Mouse (Mus musculus) heart, adult 2 months (tissue): ENCODE results near the gene Snrpf.

Source experiments
- CTCF ChIP-seq: fragments of 200-600 bp; IDR thresholded peaks from 2 replicates; pipeline ENCODE4 v1.8.1; 2022; ENCODE audit warnings: antibody characterized with exemption, mild to moderate bottlenecking, moderate library complexity
- EP300 ChIP-seq: fragments of 200-500 bp; IDR thresholded peaks from 2 replicates; pipeline ENCODE4 v1.6.1; 2011; ENCODE audit warnings: low read depth, low read length, control low read depth; ENCODE audit not compliant: insufficient read depth
- POLR2A ChIP-seq: fragments of 200-500 bp; IDR thresholded peaks from 2 replicates; pipeline ENCODE4 v1.6.1; 2011; ENCODE audit warnings: mild to moderate bottlenecking, low read depth, low read length, control low read depth; ENCODE audit not compliant: insufficient read depth

DNA sequence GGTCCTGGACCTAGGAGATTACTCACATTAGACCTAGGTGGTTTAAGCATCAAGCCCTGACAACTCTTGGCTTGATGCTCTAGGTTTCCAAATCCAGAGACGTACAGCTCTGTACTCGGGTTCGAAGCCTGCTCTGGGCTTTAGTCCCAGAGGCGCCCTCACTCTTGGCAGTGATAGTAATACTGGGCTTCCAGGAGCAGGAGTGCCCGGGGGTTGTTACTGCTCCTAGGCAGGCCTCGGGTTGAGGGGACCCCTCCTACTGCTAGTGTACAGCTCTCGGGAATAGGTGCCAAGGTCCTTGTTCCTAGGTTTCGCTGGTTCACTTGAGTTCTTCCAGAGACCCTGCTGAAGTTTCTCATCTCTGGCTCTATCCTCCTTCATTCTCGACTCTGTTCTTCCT is 16.8 kb upstream of the Snrpf start:
- TF ChIP-seq CTCF = no peak
- no peak for TF ChIP-seq POLR2A
- no peak for TF ChIP-seq EP300
